In the genomic region with DNA sequence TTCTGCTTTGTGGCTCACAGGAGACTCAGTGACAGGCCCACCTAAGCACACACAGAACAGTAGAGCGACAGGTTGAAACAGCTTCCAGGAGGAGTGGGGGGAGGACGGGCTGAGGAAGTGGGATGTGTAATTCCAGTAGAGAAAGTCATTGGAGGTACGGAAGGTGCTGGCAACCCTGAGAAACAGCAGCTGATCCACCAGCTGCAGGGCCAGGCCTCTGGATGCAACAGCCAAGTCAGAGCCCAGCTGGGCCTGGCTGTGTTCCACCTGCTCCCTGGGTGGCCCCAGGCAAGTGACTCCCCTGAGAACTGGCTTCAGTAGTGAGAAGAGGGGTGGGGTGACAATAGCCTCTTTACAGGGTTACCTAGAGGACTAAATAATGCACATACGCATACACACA, we compare ENCODE assay signal across 8 mouse cellular contexts. TPM values are rescaled to one million over a fixed set of nuclear protein-coding genes. Genes with fewer than 3 reads are reported as not detected.
DNase-seq lines count a peak whose midpoint lies in the region; ATAC-seq and TF ChIP-seq lines count a peak whose summit lies in the region.
"Had no signal": no experiment of that assay in that cellular context is flagged by ENCODE, and none has a peak within 500 bp of the region (broad histone marks: within the 10 kb centered on the region; RNA-seq: fewer than 3 reads in every experiment).

No protein-coding gene starts in this region.

- no peak for ATAC-seq in midbrain, postnatal 0 days (ENCODE audit: low FRiP score)
- ATAC-seq in midbrain, embryonic 16.5 days = no peak
- ATAC-seq in erythroid progenitor cell, adult 5-6 weeks (replicated peaks; ENCODE audit: low FRiP score, poor library complexity, severe bottlenecking) = no peak
- no peak; the same call in 1 of the 2 replicates for ATAC-seq in kidney, embryonic 15.5 days (replicated peaks; ENCODE audit: low FRiP score)

- no peak overlapping the region for H3K4me3 ChIP-seq in midbrain, postnatal 0 days (ENCODE audit: low read depth, low read length)
- H3K4me3 ChIP-seq in midbrain, embryonic 16.5 days (ENCODE audit: low read depth, low read length) = no peak overlapping the region
- H3K4me3 ChIP-seq in myocyte = no peak overlapping the region
- no peak overlapping the region for H3K4me3 ChIP-seq in kidney, embryonic 15.5 days (replicated peaks)

- no peak overlapping the region for H3ac ChIP-seq in myocyte (ENCODE audit: control insufficient read depth, insufficient read length)

- H3K9ac ChIP-seq in midbrain, postnatal 0 days (replicated peaks; ENCODE audit: low read length, poor library complexity, severe bottlenecking) = no peak overlapping the region
- H3K9ac ChIP-seq in midbrain, embryonic 16.5 days (ENCODE audit: low read depth, low read length) = no peak overlapping the region
- no peak overlapping the region for H3K9ac ChIP-seq in kidney, embryonic 15.5 days

- H3K27me3 ChIP-seq in midbrain, postnatal 0 days (ENCODE audit: insufficient read depth, low read length) = no peaks in the 10 kb centered on the region
- H3K27me3 ChIP-seq in midbrain, embryonic 16.5 days (ENCODE audit: control insufficient read depth, insufficient read depth, low read depth, low read length) = no peaks in the 10 kb centered on the region
- H3K27me3 ChIP-seq in myocyte (ENCODE audit: control insufficient read depth, insufficient read depth, insufficient read length) = peaks cover 5% of the 10 kb centered on the region
- H3K27me3 ChIP-seq in kidney, embryonic 15.5 days = no peaks in the 10 kb centered on the region

- 74% methylated on average over 4 of the region's 4 CpGs for WGBS in midbrain, postnatal 0 days
- 76% methylated on average over 4 of the region's 4 CpGs for WGBS in midbrain, embryonic 16.5 days
- 46% methylated on average over 4 of the region's 4 CpGs for WGBS in kidney, embryonic 15.5 days

- no peak for TF ChIP-seq CTCF in midbrain, postnatal 0 days (IDR thresholded peaks at IDR 0.05)

- DNase-seq in midbrain, postnatal 0 days (ENCODE audit: low spot score) = peak; percentile 43
- DNase-seq in cerebellum, postnatal 10 days = peak; percentile 44 to 54
- DNase-seq in heart, postnatal 10 days = peak; percentile 64 to 71

- intact Hi-C loops in heart, postnatal 10 days (cut with DNase I) = no loop called here

- no peaks in the 10 kb centered on the region for H3K9me3 ChIP-seq in midbrain, postnatal 0 days (ENCODE audit: low read length)
- 0 out of 2 replicates have a peak, but pooled peaks cover 5% of the 10 kb centered on the region for H3K9me3 ChIP-seq in midbrain, embryonic 16.5 days (replicated peaks; ENCODE audit: control insufficient read depth, low read length, poor library complexity, severe bottlenecking)
- no peaks in the 10 kb centered on the region for H3K9me3 ChIP-seq in kidney, embryonic 15.5 days (replicated peaks)

- no peak for TF ChIP-seq POLR2A in myocyte (IDR thresholded peaks at IDR 0.05; ENCODE audit: insufficient read length, low read depth)

- no peaks in the 10 kb centered on the region for H3K36me3 ChIP-seq in midbrain, postnatal 0 days (ENCODE audit: insufficient read depth, low read length)
- H3K36me3 ChIP-seq in midbrain, embryonic 16.5 days (ENCODE audit: control insufficient read depth, insufficient read depth, low read length) = no peaks in the 10 kb centered on the region
- no peaks in the 10 kb centered on the region for H3K36me3 ChIP-seq in myocyte (ENCODE audit: control insufficient read depth, insufficient read depth)
- no peaks in the 10 kb centered on the region for H3K36me3 ChIP-seq in kidney, embryonic 15.5 days

- no peak overlapping the region for H3K4me2 ChIP-seq in midbrain, postnatal 0 days (ENCODE audit: low read depth, low read length, poor library complexity, severe bottlenecking)
- H3K4me2 ChIP-seq in midbrain, embryonic 16.5 days (ENCODE audit: low read length) = no peak overlapping the region
- no peak overlapping the region for H3K4me2 ChIP-seq in myocyte (ENCODE audit: low read depth)
- no peak overlapping the region for H3K4me2 ChIP-seq in kidney, embryonic 15.5 days

- H3K4me1 ChIP-seq in midbrain, postnatal 0 days (ENCODE audit: insufficient read depth, low read length) = no peaks in the 10 kb centered on the region
- no peaks in the 10 kb centered on the region for H3K4me1 ChIP-seq in midbrain, embryonic 16.5 days (ENCODE audit: control insufficient read depth, insufficient read depth, low read length)
- H3K4me1 ChIP-seq in kidney, embryonic 15.5 days = 0 out of 2 replicates have a peak, but pooled peaks cover 4% of the 10 kb centered on the region

- no peaks in the 10 kb centered on the region for H3K79me2 ChIP-seq in myocyte (ENCODE audit: control insufficient read depth, insufficient read depth)

- no peak overlapping the region for H3K27ac ChIP-seq in midbrain, postnatal 0 days (ENCODE audit: low read depth, low read length)
- no peak overlapping the region for H3K27ac ChIP-seq in midbrain, embryonic 16.5 days (ENCODE audit: low read length)
- H3K27ac ChIP-seq in kidney, embryonic 15.5 days = no peak overlapping the region

TF ChIP-seq in myocyte, 11 proteins besides CTCF, POLR2A, EP300 and RAD21:
- TF ChIP-seq TCF12 (IDR thresholded peaks at IDR 0.05; ENCODE audit: insufficient read depth, poor library complexity, severe bottlenecking) (no peak), MYOD1 (IDR thresholded peaks at IDR 0.05; ENCODE audit: control insufficient read depth in 1 of 3, insufficient read length in 2 of 3, low read depth in 2 of 3) (peak in 2 of 3 experiments; percentile 27 to 76), SRF (IDR thresholded peaks at IDR 0.05; ENCODE audit: control insufficient read depth, insufficient read length, low read depth) (no peak), TCF3 (IDR thresholded peaks at IDR 0.05; ENCODE audit: insufficient read length, low read depth) (peak; percentile 32)

RNA-seq across cellular contexts. Expression of a gene that starts 27.8 kb away (rescaled TPM):
- 17.6 and 21.0 TPM in 2 replicates for total RNA-seq in midbrain, postnatal 0 days (2014; rRNA removed)
- polyA plus RNA-seq in midbrain, postnatal 0 days (2015; fragmentation: Nextera tagmentation; extraction: Ambion mirVana) = 21.4 and 24.4 TPM in 2 replicates
- polyA plus RNA-seq in midbrain, embryonic 16.5 days (2015; fragmentation: Nextera tagmentation; extraction: Ambion mirVana) = 15.3 and 16.0 TPM in 2 replicates
- total RNA-seq in heart, postnatal 10 days (2021) = not detected
- polyA plus RNA-seq in myocyte (2012; fragmentation: generic; extraction: Trizol) = not detected
- not detected in 2 replicates for total RNA-seq in erythroid progenitor cell, adult 5-6 weeks (2015; ENCODE audit: low replicate concordance)
- total RNA-seq in erythroid progenitor cell, adult 5-6 weeks (2017; ENCODE audit: low replicate concordance) = not detected in 2 replicates
- 0.44 and 0.52 TPM in 2 replicates for polyA plus RNA-seq in kidney, embryonic 15.5 days (2015; fragmentation: Nextera tagmentation; extraction: Ambion mirVana)
- polyA plus RNA-seq: heart, embryonic 16.5 days had no signal

RNA-seq across cellular contexts. Expression of a gene that starts 45.5 kb away (rescaled TPM):
- 0.99 TPM in 1 of 2 replicates, not detected in the other for total RNA-seq in midbrain, postnatal 0 days (2014; rRNA removed)
- 0.18 and 0.23 TPM in 2 replicates for polyA plus RNA-seq in midbrain, postnatal 0 days (2015; fragmentation: Nextera tagmentation; extraction: Ambion mirVana)
- polyA plus RNA-seq in midbrain, embryonic 16.5 days (2015; fragmentation: Nextera tagmentation; extraction: Ambion mirVana) = not detected in 2 replicates
- not detected for total RNA-seq in heart, postnatal 10 days (2021)
- polyA plus RNA-seq in myocyte (2012; fragmentation: generic; extraction: Trizol) = not detected
- not detected in 2 replicates for total RNA-seq in erythroid progenitor cell, adult 5-6 weeks (2015; ENCODE audit: low replicate concordance)
- total RNA-seq in erythroid progenitor cell, adult 5-6 weeks (2017; ENCODE audit: low replicate concordance) = not detected in 2 replicates
- polyA plus RNA-seq in kidney, embryonic 15.5 days (2015; fragmentation: Nextera tagmentation; extraction: Ambion mirVana) = not detected in 2 replicates
- polyA plus RNA-seq: heart, embryonic 16.5 days had no signal

RNA-seq across cellular contexts. Expression of a gene that starts 56.7 kb away (rescaled TPM):
- 12.9 and 13.8 TPM in 2 replicates for total RNA-seq in midbrain, postnatal 0 days (2014; rRNA removed)
- 17.8 and 19.1 TPM in 2 replicates for polyA plus RNA-seq in midbrain, postnatal 0 days (2015; fragmentation: Nextera tagmentation; extraction: Ambion mirVana)
- 10.4 and 11.0 TPM in 2 replicates for polyA plus RNA-seq in midbrain, embryonic 16.5 days (2015; fragmentation: Nextera tagmentation; extraction: Ambion mirVana)
- under 1 TPM; 0.10 TPM for total RNA-seq in heart, postnatal 10 days (2021)
- polyA plus RNA-seq in myocyte (2012; fragmentation: generic; extraction: Trizol) = not detected
- total RNA-seq in erythroid progenitor cell, adult 5-6 weeks (2015; ENCODE audit: low replicate concordance) = not detected in 2 replicates
- not detected in 2 replicates for total RNA-seq in erythroid progenitor cell, adult 5-6 weeks (2017; ENCODE audit: low replicate concordance)
- 4.5 and 5.1 TPM in 2 replicates for polyA plus RNA-seq in kidney, embryonic 15.5 days (2015; fragmentation: Nextera tagmentation; extraction: Ambion mirVana)

Comparison
In these comparisons a context has a peak if more than half of its experiments do, and no peak if none do; other contexts are left out.
1. RNA of a gene that starts 27.8 kb away (polyA plus RNA-seq): 21.4 to 24.4 TPM in midbrain, postnatal 0 days and 15.3 to 16.0 TPM in midbrain, embryonic 16.5 days; 0.44 to 0.52 TPM in kidney, embryonic 15.5 days and not detected in myocyte (single experiment); every median in the first group is over 10 times any median in the second.
2. Peak in every context shown above with its lines, with median percentiles within 50 percentile points of each other: DNase-seq.